Mouse (Mus musculus): ENCODE results near the gene Polr2l. TPM values are rescaled to one million over a fixed set of nuclear protein-coding genes. Genes with fewer than 3 reads are reported as not detected.

The Polr2l gene
- polyA plus RNA-seq, 1 experiment = 39.3 TPM

GRCm38 (mm10) chr7:141517638-141518037 is 42.7 kb upstream of the Polr2l start:
- Histone ChIP-seq H3K27ac (ENCODE audit: control insufficient read depth, insufficient read depth, low read length) (no peak overlapping the region), H3K4me3 (ENCODE audit: control insufficient read depth, insufficient read depth, low read length) (no peak overlapping the region), H3K4me1 (replicated peaks; ENCODE audit: control insufficient read depth, insufficient read depth, low read length) (no peaks in the 10 kb centered on the region), H3K27me3 (ENCODE audit: control insufficient read depth, insufficient read depth, low read length) (no peaks in the 10 kb centered on the region), H3K36me3 (ENCODE audit: control insufficient read depth, insufficient read depth, low read length) (no peaks in the 10 kb centered on the region)
- no peak for TF ChIP-seq CTCF (IDR thresholded peaks at IDR 0.05; ENCODE audit: borderline replicate concordance, control insufficient read depth, extremely low read depth, insufficient read depth, low read length, poor library complexity)
- TF ChIP-seq POLR2A (IDR thresholded peaks at IDR 0.05; ENCODE audit: control insufficient read depth, extremely low read depth, insufficient read depth, low read length, poor library complexity) = no peak
- WGBS = 94% methylated on average over 4 of the region's 4 CpGs
- DNase-seq = no peak

GRCm38 (mm10) chr7:141510681-141511191 is 35.8 kb upstream of the Polr2l start:
- WGBS = 93% methylated on average over 8 of the region's 8 CpGs

GRCm38 (mm10) chr7:141510196-141510595 is 35.3 kb upstream of the Polr2l start:
- H3K36me3 ChIP-seq (ENCODE audit: control insufficient read depth, insufficient read depth, low read length) = no peaks in the 10 kb centered on the region
- no peaks in the 10 kb centered on the region for H3K27me3 ChIP-seq (ENCODE audit: control insufficient read depth, insufficient read depth, low read length)
- H3K4me1 ChIP-seq (replicated peaks; ENCODE audit: control insufficient read depth, insufficient read depth, low read length) = no peaks in the 10 kb centered on the region
- TF ChIP-seq CTCF (IDR thresholded peaks at IDR 0.05; ENCODE audit: borderline replicate concordance, control insufficient read depth, extremely low read depth, insufficient read depth, low read length, poor library complexity) = no peak
- TF ChIP-seq POLR2A (IDR thresholded peaks at IDR 0.05; ENCODE audit: control insufficient read depth, extremely low read depth, insufficient read depth, low read length, poor library complexity) = no peak
- no peak overlapping the region for H3K27ac ChIP-seq (ENCODE audit: control insufficient read depth, insufficient read depth, low read length)
- WGBS = 96% methylated on average over 5 of the region's 5 CpGs
- DNase-seq = no peak
- H3K4me3 ChIP-seq (ENCODE audit: control insufficient read depth, insufficient read depth, low read length) = no peak overlapping the region

More at GRCm38 (mm10) chr7:141510681-141511191, 35.8 kb upstream of the Polr2l start:
- no peaks in the 10 kb centered on the region for H3K36me3 ChIP-seq (ENCODE audit: control insufficient read depth, insufficient read depth, low read length)
- H3K4me3 ChIP-seq (ENCODE audit: control insufficient read depth, insufficient read depth, low read length) = no peak overlapping the region
- H3K27me3 ChIP-seq (ENCODE audit: control insufficient read depth, insufficient read depth, low read length) = no peaks in the 10 kb centered on the region
- no peak for DNase-seq
- no peaks in the 10 kb centered on the region for H3K4me1 ChIP-seq (replicated peaks; ENCODE audit: control insufficient read depth, insufficient read depth, low read length)
- H3K27ac ChIP-seq (ENCODE audit: control insufficient read depth, insufficient read depth, low read length) = no peak overlapping the region
- TF ChIP-seq POLR2A (IDR thresholded peaks at IDR 0.05; ENCODE audit: control insufficient read depth, extremely low read depth, insufficient read depth, low read length, poor library complexity) = no peak
- no peak for TF ChIP-seq CTCF (IDR thresholded peaks at IDR 0.05; ENCODE audit: borderline replicate concordance, control insufficient read depth, extremely low read depth, insufficient read depth, low read length, poor library complexity)

- DNase-seq = no peak
- H3K36me3 ChIP-seq (ENCODE audit: control insufficient read depth, insufficient read depth, low read length) = no peaks in the 10 kb centered on the region
- no peak overlapping the region for H3K4me3 ChIP-seq (ENCODE audit: control insufficient read depth, insufficient read depth, low read length)
- no peaks in the 10 kb centered on the region for H3K27me3 ChIP-seq (ENCODE audit: control insufficient read depth, insufficient read depth, low read length)
- H3K27ac ChIP-seq (ENCODE audit: control insufficient read depth, insufficient read depth, low read length) = no peak overlapping the region
- no peaks in the 10 kb centered on the region for H3K4me1 ChIP-seq (replicated peaks; ENCODE audit: control insufficient read depth, insufficient read depth, low read length)
- TF ChIP-seq POLR2A (IDR thresholded peaks at IDR 0.05; ENCODE audit: control insufficient read depth, extremely low read depth, insufficient read depth, low read length, poor library complexity) (no peak), CTCF (IDR thresholded peaks at IDR 0.05; ENCODE audit: borderline replicate concordance, control insufficient read depth, extremely low read depth, insufficient read depth, low read length, poor library complexity) (no peak)
These were observed 33.2 kb upstream of the Polr2l start for GRCm38 (mm10) chr7:141508160-141508559.

GRCm38 (mm10) chr7:141506278-141506677 is 31.3 kb upstream of the Polr2l start:
- 95% methylated on average over 2 of the region's 2 CpGs for WGBS
- Histone ChIP-seq H3K4me1 (replicated peaks; ENCODE audit: control insufficient read depth, insufficient read depth, low read length) (no peaks in the 10 kb centered on the region), H3K4me3 (ENCODE audit: control insufficient read depth, insufficient read depth, low read length) (no peak overlapping the region), H3K27me3 (ENCODE audit: control insufficient read depth, insufficient read depth, low read length) (no peaks in the 10 kb centered on the region), H3K36me3 (ENCODE audit: control insufficient read depth, insufficient read depth, low read length) (no peaks in the 10 kb centered on the region), H3K27ac (ENCODE audit: control insufficient read depth, insufficient read depth, low read length) (no peak overlapping the region)
- DNase-seq = no peak
- TF ChIP-seq CTCF (IDR thresholded peaks at IDR 0.05; ENCODE audit: borderline replicate concordance, control insufficient read depth, extremely low read depth, insufficient read depth, low read length, poor library complexity) (no peak), POLR2A (IDR thresholded peaks at IDR 0.05; ENCODE audit: control insufficient read depth, extremely low read depth, insufficient read depth, low read length, poor library complexity) (no peak)

GRCm38 (mm10) chr7:141502556-141502905 is 27.6 kb upstream of the Polr2l start:
- no peak for DNase-seq
- Histone ChIP-seq H3K27ac (ENCODE audit: control insufficient read depth, insufficient read depth, low read length) (no peak overlapping the region), H3K27me3 (ENCODE audit: control insufficient read depth, insufficient read depth, low read length) (no peaks in the 10 kb centered on the region), H3K36me3 (ENCODE audit: control insufficient read depth, insufficient read depth, low read length) (no peaks in the 10 kb centered on the region), H3K4me1 (replicated peaks; ENCODE audit: control insufficient read depth, insufficient read depth, low read length) (no peaks in the 10 kb centered on the region), H3K4me3 (ENCODE audit: control insufficient read depth, insufficient read depth, low read length) (no peak overlapping the region)
- 98% methylated on average over 5 of the region's 5 CpGs for WGBS
- no peak for TF ChIP-seq CTCF (IDR thresholded peaks at IDR 0.05; ENCODE audit: borderline replicate concordance, control insufficient read depth, extremely low read depth, insufficient read depth, low read length, poor library complexity)

Data from thymus, adult 2 months (tissue).